Comparison of ENCODE assay signal across 23 mouse cellular contexts in genomic region chr15:5129111-5129805, GRCm38 (mm10). TPM values are rescaled to one million over a fixed set of nuclear protein-coding genes. Genes with fewer than 3 reads are reported as not detected.
DNase-seq lines count a peak whose midpoint lies in the region; ATAC-seq and TF ChIP-seq lines count a peak whose summit lies in the region.
"Had no signal": no experiment of that assay in that cellular context is flagged by ENCODE, and none has a peak within 500 bp of the region (broad histone marks: within the 10 kb centered on the region; RNA-seq: fewer than 3 reads in every experiment).

No protein-coding gene starts in this region.

- H3K4me3 ChIP-seq in stomach, embryonic 14.5 days (ENCODE audit: low read depth, low read length) = no peak overlapping the region
- H3K4me3 ChIP-seq in stomach, postnatal 0 days (ENCODE audit: low read depth, low read length) = no peak overlapping the region
- no peak overlapping the region for H3K4me3 ChIP-seq in intestine, postnatal 0 days (ENCODE audit: low read depth, low read length)
- H3K4me3 ChIP-seq: forebrain, embryonic 15.5 days; heart, embryonic 12.5 days; hindbrain, embryonic 13.5 days; layer of hippocampus, adult 2 months; midbrain, embryonic 12.5 days had no signal

- H3K9me3 ChIP-seq in stomach, embryonic 14.5 days (ENCODE audit: control insufficient read depth, low read depth, low read length) = no peaks in the 10 kb centered on the region
- no peaks in the 10 kb centered on the region for H3K9me3 ChIP-seq in stomach, postnatal 0 days (ENCODE audit: control insufficient read depth, low read length)
- H3K9me3 ChIP-seq in intestine, postnatal 0 days (ENCODE audit: control insufficient read depth) = no peaks in the 10 kb centered on the region
- H3K9me3 ChIP-seq: forebrain, embryonic 15.5 days; heart, embryonic 12.5 days; hindbrain, embryonic 13.5 days; midbrain, embryonic 12.5 days had no signal

- TF ChIP-seq EP300 in stomach, postnatal 0 days (optimal IDR thresholded peaks at IDR 0.05) = no peak

- 92% methylated on average over 12 of the region's 12 CpGs for WGBS in stomach, embryonic 14.5 days
- 89% methylated on average over 12 of the region's 12 CpGs for WGBS in stomach, postnatal 0 days
- WGBS in intestine, postnatal 0 days = 73% methylated on average over 12 of the region's 12 CpGs

- H3K36me3 ChIP-seq in stomach, embryonic 14.5 days (ENCODE audit: control insufficient read depth, insufficient read depth, low read length) = 0 out of 2 replicates have a peak, but pooled peaks cover 2% of the 10 kb centered on the region
- H3K36me3 ChIP-seq in stomach, postnatal 0 days (ENCODE audit: control insufficient read depth, insufficient read depth, low read length) = no peaks in the 10 kb centered on the region; the same call in 1 of the 2 replicates
- peaks cover 4% of the 10 kb centered on the region; the same call in 1 of the 2 replicates for H3K36me3 ChIP-seq in intestine, postnatal 0 days (ENCODE audit: control insufficient read depth, insufficient read depth)

- no peak overlapping the region for H3K27ac ChIP-seq in stomach, embryonic 14.5 days (ENCODE audit: low read length)
- H3K27ac ChIP-seq in stomach, postnatal 0 days (replicated peaks) = no peak overlapping the region
- no peak overlapping the region for H3K27ac ChIP-seq in intestine, postnatal 0 days (ENCODE audit: low read depth, low read length)
- H3K27ac ChIP-seq: forebrain, embryonic 15.5 days; hindbrain, embryonic 13.5 days; layer of hippocampus, adult 2 months; liver, embryonic 14.5 days; midbrain, embryonic 12.5 days had no signal

- TF ChIP-seq CTCF in stomach, postnatal 0 days (IDR thresholded peaks at IDR 0.05; ENCODE audit: low read depth) = no peak
- TF ChIP-seq CTCF in intestine, postnatal 0 days (IDR thresholded peaks at IDR 0.05; ENCODE audit: low read depth) = no peak

- no peaks in the 10 kb centered on the region for H3K4me1 ChIP-seq in stomach, embryonic 14.5 days (ENCODE audit: control insufficient read depth, insufficient read depth, low read length)
- no peaks in the 10 kb centered on the region for H3K4me1 ChIP-seq in stomach, postnatal 0 days (replicated peaks; ENCODE audit: control insufficient read depth, insufficient read depth)
- no peaks in the 10 kb centered on the region for H3K4me1 ChIP-seq in intestine, postnatal 0 days (replicated peaks; ENCODE audit: control insufficient read depth, insufficient read depth, low read length)
- H3K4me1 ChIP-seq: forebrain, embryonic 15.5 days; hindbrain, embryonic 13.5 days; midbrain, embryonic 12.5 days had no signal

- peak; percentile 48 for DNase-seq in heart, adult 11 months
- no peak for DNase-seq in heart, postnatal 25 days (ENCODE audit: low spot score)
- DNase-seq in stomach, postnatal 0 days (ENCODE audit: low spot score) = no peak
- no peak for DNase-seq in adrenal gland, adult (ENCODE audit: inconsistent age in 2 of 2, low spot score in 1 of 2)
- no peak for DNase-seq in right cerebral cortex, postnatal 14 days
- DNase-seq: adrenal gland, postnatal 10 days; cerebellum, adult 18-20 months; cerebellum, postnatal 14 days; heart, postnatal 10 days; kidney, adult 9 months; kidney, postnatal 14 days; lung, postnatal 4 days; thymus, postnatal 36 days had no signal

- H3K4me2 ChIP-seq in stomach, embryonic 14.5 days (replicated peaks; ENCODE audit: low read depth, low read length) = no peak overlapping the region
- H3K4me2 ChIP-seq in stomach, postnatal 0 days (replicated peaks; ENCODE audit: low read depth) = no peak overlapping the region
- H3K4me2 ChIP-seq in intestine, postnatal 0 days (replicated peaks; ENCODE audit: low read depth) = no peak overlapping the region
- H3K4me2 ChIP-seq: forebrain, embryonic 15.5 days; heart, embryonic 12.5 days; hindbrain, embryonic 13.5 days; midbrain, embryonic 12.5 days had no signal

- intact Hi-C loops in heart, postnatal 25 days (cut with DNase I) = no loop called here

- 0 out of 2 replicates have a peak, but pooled peaks have one; percentile 14 for ATAC-seq in stomach, embryonic 14.5 days (ENCODE audit: insufficient number of reproducible peaks, insufficient read depth, low FRiP score, low read depth)
- ATAC-seq in stomach, postnatal 0 days (ENCODE audit: low FRiP score, low TSS enrichment) = no peak
- ATAC-seq in intestine, postnatal 0 days = peak; percentile 52; the same call in 1 of the 2 replicates
- ATAC-seq: activated CD4-positive, CD25-positive, alpha-beta regulatory T cell, adult 4 months; forebrain, embryonic 15.5 days; inflammation-experienced regulatory T-cells, adult 6 months had no signal

- no peak overlapping the region for H3K9ac ChIP-seq in stomach, embryonic 14.5 days (replicated peaks; ENCODE audit: low read depth, low read length)
- H3K9ac ChIP-seq in stomach, postnatal 0 days (ENCODE audit: low read length) = no peak overlapping the region
- H3K9ac ChIP-seq in intestine, postnatal 0 days (ENCODE audit: low read depth, low read length) = no peak overlapping the region
- H3K9ac ChIP-seq: forebrain, embryonic 15.5 days; heart, embryonic 12.5 days; hindbrain, embryonic 13.5 days; liver, embryonic 14.5 days; midbrain, embryonic 12.5 days had no signal

- H3K27me3 ChIP-seq in stomach, embryonic 14.5 days (ENCODE audit: control insufficient read depth, insufficient read depth, low read length) = no peaks in the 10 kb centered on the region
- H3K27me3 ChIP-seq in stomach, postnatal 0 days (ENCODE audit: control insufficient read depth, insufficient read depth, low read length) = no peaks in the 10 kb centered on the region
- H3K27me3 ChIP-seq in intestine, postnatal 0 days (replicated peaks; ENCODE audit: control insufficient read depth, insufficient read depth, low read length) = no peaks in the 10 kb centered on the region
- H3K27me3 ChIP-seq: forebrain, embryonic 15.5 days; heart, embryonic 12.5 days; hindbrain, embryonic 13.5 days; midbrain, embryonic 12.5 days had no signal

RNA-seq across cellular contexts. Expression of gene Rpl37, which starts 12.8 kb away (rescaled TPM):
- 100 to 1,000 TPM; 178 to 197 TPM for total RNA-seq in heart, postnatal 25 days (2021)
- polyA plus RNA-seq in stomach, embryonic 14.5 days (2014; fragmentation: Nextera tagmentation; extraction: Ambion mirVana) = 834 and 883 TPM in 2 replicates
- 661 and 725 TPM in 2 replicates for polyA plus RNA-seq in stomach, postnatal 0 days (2015; fragmentation: Nextera tagmentation; extraction: Ambion mirVana)
- polyA plus RNA-seq in intestine, postnatal 0 days (2015; fragmentation: Nextera tagmentation; extraction: Ambion mirVana) = 520 and 549 TPM in 2 replicates

RNA-seq across cellular contexts. Expression of gene Prkaa1, which starts 14.4 kb away (rescaled TPM):
- 10 to 100 TPM; 12.8 to 15.2 TPM for total RNA-seq in heart, postnatal 25 days (2021)
- polyA plus RNA-seq in stomach, embryonic 14.5 days (2014; fragmentation: Nextera tagmentation; extraction: Ambion mirVana) = 25.6 and 28.3 TPM in 2 replicates
- 13.7 and 13.9 TPM in 2 replicates for polyA plus RNA-seq in stomach, postnatal 0 days (2015; fragmentation: Nextera tagmentation; extraction: Ambion mirVana)
- 16.6 and 17.8 TPM in 2 replicates for polyA plus RNA-seq in intestine, postnatal 0 days (2015; fragmentation: Nextera tagmentation; extraction: Ambion mirVana)

RNA-seq across cellular contexts. Expression of gene Card6, which starts 20.9 kb away (rescaled TPM):
- total RNA-seq in heart, postnatal 25 days (2021) = 1 to 10 TPM; 6.8 to 7.0 TPM
- polyA plus RNA-seq in stomach, embryonic 14.5 days (2014; fragmentation: Nextera tagmentation; extraction: Ambion mirVana) = 1.9 and 2.7 TPM in 2 replicates
- 1.4 and 1.8 TPM in 2 replicates for polyA plus RNA-seq in stomach, postnatal 0 days (2015; fragmentation: Nextera tagmentation; extraction: Ambion mirVana)
- polyA plus RNA-seq in intestine, postnatal 0 days (2015; fragmentation: Nextera tagmentation; extraction: Ambion mirVana) = 1.5 and 2.1 TPM in 2 replicates

RNA-seq across cellular contexts. Expression of gene Ttc33, which starts 56.1 kb away (rescaled TPM):
- 10 to 100 TPM; 32.6 to 39.5 TPM for total RNA-seq in heart, postnatal 25 days (2021)
- polyA plus RNA-seq in stomach, embryonic 14.5 days (2014; fragmentation: Nextera tagmentation; extraction: Ambion mirVana) = 47.6 and 49.1 TPM in 2 replicates
- polyA plus RNA-seq in stomach, postnatal 0 days (2015; fragmentation: Nextera tagmentation; extraction: Ambion mirVana) = 26.7 and 27.3 TPM in 2 replicates
- polyA plus RNA-seq in intestine, postnatal 0 days (2015; fragmentation: Nextera tagmentation; extraction: Ambion mirVana) = 26.0 and 28.8 TPM in 2 replicates
